Mouse (Mus musculus): ENCODE results near the gene 2810408A11Rik.
"Not testable (repeated sequence)": the region's sequence is repeated elsewhere in the genome, so short reads cannot be mapped to it uniquely, and the experiment has no call there.

The 2810408A11Rik gene

GRCm38 (mm10) chr11:69881787-69882670 lies 18.8 kb downstream of the 2810408A11Rik start:
- in situ Hi-C loops (cut with MseI, MboI): no loop called here

GRCm38 (mm10) chr11:69880853-69881603 lies 19.8 kb downstream of the 2810408A11Rik start, which contains the start of gene Kctd11:
TSS of gene Kctd11 (minus strand) at chr11:69881406.
- in situ Hi-C loops (cut with MseI, MboI): no loop called here

GRCm38 (mm10) chr11:69880506-69880852 lies 20.3 kb downstream of the 2810408A11Rik start:
- in situ Hi-C loops (cut with MseI, MboI): no loop called here

- in situ Hi-C loops (cut with MseI, MboI): loop anchor here (5.0 kb wide), 1 partner anchor 72 kb away; the partner anchor contains the start of gene Tmem102 (in 2 of the 2)
Observed at GRCm38 (mm10) chr11:69879711-69880110, 21.1 kb downstream of the 2810408A11Rik start.

GRCm38 (mm10) chr11:69878952-69879351 lies 21.8 kb downstream of the 2810408A11Rik start:
- in situ Hi-C loops (cut with MseI, MboI): loop anchor here (5.0 kb wide), 1 partner anchor 72 kb away; the partner anchor contains the start of gene Tmem102 (in 2 of the 2)

GRCm38 (mm10) chr11:69878399-69878798 lies 22.4 kb downstream of the 2810408A11Rik start:
- in situ Hi-C loops (cut with MseI, MboI): loop anchor here (5.0 kb wide), 1 partner anchor 71 kb away; the partner anchor contains the start of gene Tmem102 (in 2 of the 2)

- in situ Hi-C loops (cut with MseI, MboI): loop anchor here (5.0 kb wide), 1 partner anchor 71 kb away; the partner anchor contains the start of gene Tmem102 (in 2 of the 2)
Observed at GRCm38 (mm10) chr11:69877878-69878277, 22.9 kb downstream of the 2810408A11Rik start, which contains the start of gene Tmem95. TSS of gene Tmem95 (minus strand) at chr11:69878018.

- in situ Hi-C loops (cut with MseI, MboI): loop anchor here (5.0 kb wide), 1 partner anchor 70 kb away; the partner anchor contains the start of gene Tmem102 (in 2 of the 2)
Observed at GRCm38 (mm10) chr11:69876867-69877266, 23.9 kb downstream of the 2810408A11Rik start.

- in situ Hi-C loops (cut with MseI, MboI): loop anchor here (5.0 kb wide), 1 partner anchor 69 kb away; the partner anchor contains the start of gene Tmem102 (in 2 of the 2)
Observed at GRCm38 (mm10) chr11:69876186-69876585, 24.6 kb downstream of the 2810408A11Rik start.

- in situ Hi-C loops (cut with MseI, MboI): no loop called here
Observed at GRCm38 (mm10) chr11:69872451-69872850, 28.3 kb downstream of the 2810408A11Rik start.

- in situ Hi-C loops (cut with MseI, MboI): no loop called here
Observed at GRCm38 (mm10) chr11:69871822-69872221, 29.0 kb downstream of the 2810408A11Rik start.

GRCm38 (mm10) chr11:69870289-69871069 lies 30.3 kb downstream of the 2810408A11Rik start:
- in situ Hi-C loops (cut with MseI, MboI): no loop called here

- in situ Hi-C loops (cut with MseI, MboI): no loop called here
Observed at GRCm38 (mm10) chr11:69867335-69867734, 33.5 kb downstream of the 2810408A11Rik start.

GRCm38 (mm10) chr11:69865561-69865960 lies 35.2 kb downstream of the 2810408A11Rik start:
- in situ Hi-C loops (cut with MseI, MboI): no loop called here

GRCm38 (mm10) chr11:69864138-69864860 lies 36.5 kb downstream of the 2810408A11Rik start:
- in situ Hi-C loops (cut with MseI, MboI): no loop called here

- in situ Hi-C loops (cut with MseI, MboI): not testable (repeated sequence)
Observed at GRCm38 (mm10) chr11:69863729-69864128, 37.1 kb downstream of the 2810408A11Rik start.

GRCm38 (mm10) chr11:69858113-69858998 lies 42.4 kb downstream of the 2810408A11Rik start, which contains the start of gene Tnk1:
TSS of gene Tnk1 (minus strand) at chr11:69858730.
- in situ Hi-C loops (cut with MseI, MboI): no loop called here

GRCm38 (mm10) chr11:69855347-69855746 lies 45.4 kb downstream of the 2810408A11Rik start:
- in situ Hi-C loops (cut with MseI, MboI): no loop called here

- in situ Hi-C loops (cut with MseI, MboI): no loop called here
Observed at GRCm38 (mm10) chr11:69854680-69855079, 46.1 kb downstream of the 2810408A11Rik start.
